Mouse (Mus musculus) lung, postnatal 0 days (tissue): Measurements from ENCODE around the gene Gpx5.

Source experiments
- CTCF ChIP-seq: IDR thresholded peaks from 2 replicates; pipeline ENCODE4 v1.5.1; 2016; ENCODE audit warnings: antibody characterized with exemption, mild to moderate bottlenecking
- EP300 ChIP-seq: IDR thresholded peaks from 2 replicates; pipeline ENCODE4 v1.6.1; 2016; ENCODE audit warnings: antibody characterized with exemption, mild to moderate bottlenecking, control low read depth

GRCm38 (mm10) chr13:21262787-21263461, 29.6 kb downstream of the Gpx5 start:
- TF ChIP-seq CTCF: no peak
- TF ChIP-seq EP300: no peak
